Mouse (Mus musculus) gastrocnemius, adult 2 months (tissue): ENCODE measurements around the gene Vwa2. TPM values are rescaled to one million over a fixed set of nuclear protein-coding genes. Genes with fewer than 3 reads are reported as not detected.
A peak's percentile ranks its signal among the peaks of the same experiment; 100 is the strongest.

Experiments used
- DNase-seq: peaks from one replicate; pipeline ENCODE4 v3.0.0; 2022
- H3K27ac ChIP-seq: fragments of 200-600 bp; 2 replicates; pipeline ENCODE4 v1.8.1; 2022; ENCODE audit warnings: mild to moderate bottlenecking
- H3K4me3 ChIP-seq: fragments of 200-600 bp; 2 replicates; pipeline ENCODE4 v1.8.1; 2022; ENCODE audit warnings: mild to moderate bottlenecking, moderate library complexity
- CTCF ChIP-seq: fragments of 200-600 bp; IDR thresholded peaks from 2 replicates; pipeline ENCODE4 v1.8.1; 2022; ENCODE audit warnings: antibody characterized with exemption, mild to moderate bottlenecking, moderate library complexity
- intact Hi-C: fragments of 180-260 bp; cut with DNase I; formaldehyde crosslinking; loops from one replicate; pipeline ENCODE4 v1.15.1; 2025
- total RNA-seq, 2 experiments: library from RNA; stranded (reverse); gene quantifications; 2 replicates each; pipeline ENCODE4 v1.2.3; 2021

Gene Vwa2
- total RNA-seq, 2 experiments from 2014 or later: not detected

DNA sequence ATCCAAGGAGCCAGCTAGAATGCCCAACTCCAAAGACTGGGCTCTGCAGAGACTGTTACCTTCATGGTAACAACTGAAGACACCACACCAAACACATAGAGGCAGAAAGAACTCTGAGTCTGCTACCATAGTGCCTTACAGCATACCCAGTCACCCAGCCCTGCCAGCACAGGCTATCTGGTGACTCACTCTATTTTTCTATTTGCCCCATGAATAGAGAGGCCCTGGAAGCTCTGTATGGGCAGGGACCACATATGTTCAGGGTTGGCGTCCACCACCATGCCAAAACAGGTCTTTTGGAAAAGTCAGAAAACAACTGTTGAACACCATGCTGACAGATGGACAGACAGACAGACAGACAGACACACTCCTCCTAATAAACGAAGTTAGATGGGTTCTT, 85.0 kb downstream of the Vwa2 start:
- Histone ChIP-seq H3K27ac (no peak overlapping the region), H3K4me3 (no peak overlapping the region)
- intact Hi-C loops: no loop called here
- no peak for DNase-seq
- TF ChIP-seq CTCF: no peak

- Histone ChIP-seq H3K4me3 (no peak overlapping the region), H3K27ac (peak overlapping the region; percentile 24; the same call in 1 of the 2 replicates)
- intact Hi-C loops: no loop called here
- no peak for TF ChIP-seq CTCF
- DNase-seq: no peak
Measured at GRCm38 (mm10) chr19:56959601-56960000, 85.6 kb downstream of the Vwa2 start.

Other genes starting within 250 kb of the Vwa2 start
- under 1 TPM; 0.11 to 0.13 TPM for gene Adrb1, start 152.1 kb upstream of the Vwa2 start, total RNA-seq
- gene Ccdc186, start 52.1 kb upstream of the Vwa2 start, total RNA-seq: 10 to 100 TPM; 23.1 to 26.7 TPM
- not detected for gene Tdrd1, start 48.0 kb upstream of the Vwa2 start, total RNA-seq
- 1 to 10 TPM; 1.6 TPM for gene Afap1l2, start 134.0 kb downstream of the Vwa2 start, total RNA-seq